Mouse (Mus musculus): Measurements from ENCODE around the gene Zcchc4. TPM values are rescaled to one million over a fixed set of nuclear protein-coding genes. Genes with fewer than 3 reads are reported as not detected.

Zcchc4 gene
- total and polyA plus RNA-seq, 3 experiments = 0.67 to 1.0 TPM; not detected in 1

DNA sequence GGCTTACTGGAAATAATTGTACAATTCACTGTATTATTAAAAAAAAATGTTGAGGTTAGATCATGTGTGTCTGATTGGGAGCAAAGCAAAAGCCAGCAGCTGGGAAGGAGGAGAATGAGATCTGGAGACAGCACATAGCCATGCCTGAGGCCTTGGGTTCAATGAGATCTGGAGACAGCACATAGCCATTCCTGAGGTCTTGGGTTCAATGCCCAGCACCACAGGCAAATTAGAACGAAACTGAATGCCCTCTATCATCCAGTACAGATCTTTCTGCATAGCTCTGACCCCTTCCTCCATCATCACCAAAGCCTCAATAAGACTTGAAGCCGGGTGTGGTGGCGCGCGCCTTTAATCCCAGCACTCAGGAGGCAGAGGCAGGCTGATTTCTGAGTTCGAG lies 35.2 kb downstream of the Zcchc4 start:
- Histone ChIP-seq H3K9me3 (replicated peaks; ENCODE audit: insufficient read depth, low read length) (no peaks in the 10 kb centered on the region), H3K79me2 (ENCODE audit: control insufficient read depth, insufficient read depth, low read length, poor library complexity) (no peaks in the 10 kb centered on the region), H3K4me1 (ENCODE audit: control insufficient read depth in 1 of 2, insufficient read depth in 2 of 2, low read length in 2 of 2) (no peaks in the 10 kb centered on the region), H3K27ac (ENCODE audit: control insufficient read depth, low read depth, low read length) (no peak overlapping the region), H3K27me3 (ENCODE audit: control insufficient read depth in 1 of 2, insufficient read depth in 2 of 2, low read length in 2 of 2) (no peaks in the 10 kb centered on the region), H3K36me3 (ENCODE audit: control insufficient read depth in 1 of 2, insufficient read depth in 2 of 2, low read length in 2 of 2) (no peaks in the 10 kb centered on the region), H3K4me3 (ENCODE audit: control insufficient read depth in 1 of 2, insufficient read depth in 1 of 2, low read depth in 2 of 2, low read length in 2 of 2) (no peak overlapping the region), H3K9ac (ENCODE audit: control insufficient read depth, low read depth, low read length, poor library complexity, severe bottlenecking) (no peak overlapping the region)
- TF ChIP-seq NRF1 (IDR thresholded peaks at IDR 0.05; ENCODE audit: insufficient read depth, low read depth, low read length, poor library complexity, severe bottlenecking) (no peak), TAL1 (IDR thresholded peaks at IDR 0.05; ENCODE audit: low read length) (no peak), GATA1 (IDR thresholded peaks at IDR 0.05; ENCODE audit: low read depth, low read length) (no peak), TBP (IDR thresholded peaks at IDR 0.05; ENCODE audit: low read depth, low read length) (no peak), POLR2AphosphoS2 (IDR thresholded peaks at IDR 0.05; ENCODE audit: low read length) (no peak), MAZ (IDR thresholded peaks at IDR 0.05; ENCODE audit: low read depth, low read length) (no peak), CHD2 (IDR thresholded peaks at IDR 0.05; ENCODE audit: low read length) (no peak), MXI1 (IDR thresholded peaks at IDR 0.05; ENCODE audit: low read depth, low read length) (no peak), RCOR1 (IDR thresholded peaks at IDR 0.05; ENCODE audit: low read depth, low read length) (no peak), ZKSCAN1 (IDR thresholded peaks at IDR 0.05; ENCODE audit: low read depth, low read length) (no peak), ZNF384 (IDR thresholded peaks at IDR 0.05; ENCODE audit: low read depth, low read length) (no peak), RAD21 (IDR thresholded peaks at IDR 0.05; ENCODE audit: low read depth, low read length) (no peak), ZC3H11A (IDR thresholded peaks at IDR 0.05; ENCODE audit: low read depth, low read length) (no peak), CHD1 (IDR thresholded peaks at IDR 0.05; ENCODE audit: low read depth, low read length) (no peak), E2F4 (IDR thresholded peaks at IDR 0.05; ENCODE audit: borderline replicate concordance, low read depth, low read length) (no peak), BHLHE40 (IDR thresholded peaks at IDR 0.05; ENCODE audit: borderline replicate concordance, low read depth, low read length) (no peak), UBTF (IDR thresholded peaks at IDR 0.05; ENCODE audit: borderline replicate concordance, insufficient read depth, low read depth, low read length) (no peak), SIN3A (IDR thresholded peaks at IDR 0.05; ENCODE audit: low read length) (no peak), SMC3 (IDR thresholded peaks at IDR 0.05; ENCODE audit: low read depth, low read length) (no peak)
- no peak for DNase-seq (ENCODE audit: low read depth, low spot score)

DNA sequence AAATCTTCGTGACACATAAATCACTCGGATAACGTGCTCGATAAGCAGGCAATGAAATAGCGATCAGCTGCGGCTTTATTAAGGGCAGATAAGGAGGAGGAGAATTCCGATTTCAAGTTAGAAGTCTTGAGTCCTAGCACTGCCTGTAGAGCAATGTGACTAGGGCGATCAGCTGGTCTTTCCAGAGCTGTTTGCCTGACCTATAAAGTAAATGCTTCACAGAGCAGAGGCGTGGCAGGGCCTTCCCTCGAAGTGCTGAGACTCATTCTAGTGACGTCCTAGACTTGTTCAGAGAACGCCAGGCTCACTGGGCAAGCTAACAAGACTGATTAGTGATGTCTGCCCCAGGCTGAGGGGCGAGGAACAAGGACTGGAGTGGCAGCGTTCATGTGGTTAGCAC lies 35.8 kb downstream of the Zcchc4 start:
- Histone ChIP-seq H3K9me3 (replicated peaks; ENCODE audit: insufficient read depth, low read length) (no peaks in the 10 kb centered on the region), H3K27ac (ENCODE audit: control insufficient read depth, low read depth, low read length) (no peak overlapping the region), H3K9ac (ENCODE audit: control insufficient read depth, low read depth, low read length, poor library complexity, severe bottlenecking) (no peak overlapping the region), H3K4me3 (ENCODE audit: control insufficient read depth in 1 of 2, insufficient read depth in 1 of 2, low read depth in 2 of 2, low read length in 2 of 2) (no peak overlapping the region), H3K79me2 (ENCODE audit: control insufficient read depth, insufficient read depth, low read length, poor library complexity) (no peaks in the 10 kb centered on the region), H3K27me3 (ENCODE audit: control insufficient read depth in 1 of 2, insufficient read depth in 2 of 2, low read length in 2 of 2) (no peaks in the 10 kb centered on the region), H3K36me3 (ENCODE audit: control insufficient read depth in 1 of 2, insufficient read depth in 2 of 2, low read length in 2 of 2) (no peaks in the 10 kb centered on the region), H3K4me1 (ENCODE audit: control insufficient read depth in 1 of 2, insufficient read depth in 2 of 2, low read length in 2 of 2) (no peaks in the 10 kb centered on the region)
- DNase-seq (ENCODE audit: low read depth, low spot score) = no peak
- 0 out of 2 replicates have a peak, but pooled peaks have one; percentile 22 for TF ChIP-seq RCOR1 (IDR thresholded peaks at IDR 0.05; ENCODE audit: low read depth, low read length)
- TF ChIP-seq JUND (IDR thresholded peaks at IDR 0.05; ENCODE audit: low read depth, low read length) = no peak
- TF ChIP-seq GATA1 (IDR thresholded peaks at IDR 0.05; ENCODE audit: low read depth, low read length) = 0 out of 2 replicates have a peak, but pooled peaks have one; percentile 24

Data from MEL (cell line).